Mouse (Mus musculus): ENCODE results near the gene Sorbs1. TPM values are rescaled to one million over a fixed set of nuclear protein-coding genes. Genes with fewer than 3 reads are reported as not detected.
A peak's percentile ranks its signal among the peaks of the same experiment; 100 is the strongest.
"Not testable (repeated sequence)": the region's sequence is repeated elsewhere in the genome, so short reads cannot be mapped to it uniquely, and the experiment has no call there.

Gene Sorbs1
- polyA plus RNA-seq (2015; fragmentation: Nextera tagmentation; extraction: Ambion mirVana), result 94.7 and 103 TPM in 2 replicates

DNA sequence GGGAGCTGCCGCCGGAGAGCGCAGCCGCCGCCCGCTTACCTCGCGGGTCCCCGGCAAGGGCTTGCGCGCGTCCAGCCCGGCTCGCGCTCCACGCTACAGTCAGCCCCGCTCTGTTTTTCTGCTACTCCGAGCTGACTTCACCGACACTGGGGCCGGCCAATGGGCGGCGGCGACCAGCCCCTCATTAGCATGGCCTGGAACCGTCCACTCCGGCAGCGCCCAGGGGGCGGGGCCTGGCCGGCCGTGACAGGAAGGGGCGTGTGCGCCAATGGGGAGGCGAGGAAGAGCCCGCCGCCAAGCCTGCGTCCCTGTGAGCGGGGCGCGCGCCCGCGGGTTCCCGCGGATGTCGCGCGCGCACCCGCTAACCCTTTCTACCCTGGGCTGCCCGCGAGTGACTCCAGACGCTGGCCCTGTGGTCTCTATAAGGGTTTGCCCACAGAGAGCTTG, at the start of gene Sorbs1:
Gene Sorbs1 (minus strand): TSS at position 148 of the 447 bp plus-strand sequence.
- H3K9ac ChIP-seq (replicated peaks), result peak within 1 kb of the TSS; percentile 87
- H3K27me3 ChIP-seq (replicated peaks), result no peaks in the 10 kb centered on the region
- peak within 1 kb of the TSS; percentile 75 for H3K4me3 ChIP-seq (replicated peaks)
- H3K36me3 ChIP-seq, result no peaks in the 10 kb centered on the region
- WGBS, result 0% methylated on average over 43 of the region's 51 CpGs
- H3K27ac ChIP-seq (replicated peaks), result peak within 1 kb of the TSS; percentile 91
- H3K9me3 ChIP-seq (replicated peaks), result no peaks in the 10 kb centered on the region
- H3K4me2 ChIP-seq, result peak within 1 kb of the TSS; percentile 63
- peak; percentile 97 for ATAC-seq (ENCODE audit: low FRiP score)
- peaks cover 34% of the 10 kb centered on the region for H3K4me1 ChIP-seq

DNA sequence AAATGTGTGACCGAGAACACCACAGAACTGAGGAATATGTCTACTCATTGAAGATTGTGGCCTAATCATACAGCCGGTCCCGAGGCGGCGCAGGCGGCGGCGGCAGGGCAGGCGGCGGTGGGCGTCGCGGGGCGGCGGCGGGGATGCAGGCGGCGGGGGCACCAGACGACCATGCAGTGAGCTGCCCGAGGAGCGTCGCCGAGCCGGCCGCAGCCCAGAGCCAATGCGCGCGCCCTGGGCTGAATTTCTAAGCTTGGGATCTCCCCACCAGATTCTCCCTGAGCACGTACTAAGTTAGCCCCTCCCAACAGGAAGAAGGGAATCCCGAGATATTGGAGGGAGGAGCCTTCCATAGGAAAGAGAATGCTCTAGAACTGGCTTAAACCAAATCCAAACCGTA, 47.9 kb upstream of the Sorbs1 start:
- ATAC-seq (ENCODE audit: low FRiP score); H3K4me1 ChIP-seq; H3K9ac ChIP-seq (replicated peaks); H3K4me2 ChIP-seq; H3K4me3 ChIP-seq (replicated peaks); H3K27me3 ChIP-seq (replicated peaks); H3K9me3 ChIP-seq (replicated peaks); H3K27ac ChIP-seq (replicated peaks): not testable (repeated sequence)
- peaks cover 67% of the 10 kb centered on the region for H3K36me3 ChIP-seq
- 71% methylated on average over 14 of the region's 31 CpGs for WGBS

DNA sequence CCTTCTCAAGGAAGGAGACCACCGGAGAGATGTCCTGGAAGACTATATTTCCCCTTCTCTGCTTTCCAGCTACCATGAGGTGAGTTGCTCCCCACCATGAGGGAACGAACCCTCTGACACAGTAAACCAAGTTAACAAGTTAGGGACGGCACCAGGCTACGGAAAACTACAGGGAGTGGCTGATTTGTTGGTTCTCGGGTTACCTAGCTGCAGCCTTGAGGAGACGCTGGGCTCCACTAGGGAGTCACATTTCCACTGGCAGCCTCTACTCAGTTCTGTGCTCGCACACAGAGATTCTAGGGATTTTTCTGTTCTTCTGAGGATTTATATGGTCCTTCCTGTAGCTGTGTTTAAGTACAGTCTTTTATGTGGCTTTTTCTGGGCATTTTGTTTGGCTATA, 42.5 kb upstream of the Sorbs1 start:
- no peak overlapping the region for H3K9ac ChIP-seq (replicated peaks)
- H3K36me3 ChIP-seq, result peaks cover 73% of the 10 kb centered on the region
- no peak for ATAC-seq (ENCODE audit: low FRiP score)
- 90% methylated on average over 7 of the region's 7 CpGs for WGBS
- H3K4me1 ChIP-seq, result no peaks in the 10 kb centered on the region
- H3K27ac ChIP-seq (replicated peaks), result no peak overlapping the region
- no peaks in the 10 kb centered on the region for H3K27me3 ChIP-seq (replicated peaks)
- H3K9me3 ChIP-seq (replicated peaks), result no peaks in the 10 kb centered on the region
- no peak overlapping the region for H3K4me2 ChIP-seq
- H3K4me3 ChIP-seq (replicated peaks), result no peak overlapping the region

DNA sequence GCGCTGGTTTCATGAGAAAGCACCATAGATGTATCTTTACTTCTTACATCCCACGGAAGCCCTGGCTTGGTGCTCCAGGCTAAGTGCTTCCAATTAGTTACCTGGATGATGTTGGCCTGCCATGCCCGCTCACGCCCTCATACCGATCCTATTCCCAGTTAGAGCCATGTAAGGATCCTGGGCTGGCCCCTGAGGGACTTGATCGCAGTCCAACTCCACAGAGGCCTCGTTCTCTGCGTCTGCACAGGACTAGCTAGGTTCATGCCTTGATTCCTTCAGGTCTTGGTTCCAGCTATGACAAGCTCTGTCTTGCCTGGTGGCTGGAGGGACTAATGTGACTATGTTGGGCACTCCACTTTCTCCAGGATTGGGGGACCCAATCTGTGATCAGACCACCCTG, 41.6 kb upstream of the Sorbs1 start:
- H3K27ac ChIP-seq (replicated peaks), result no peak overlapping the region
- H3K27me3 ChIP-seq (replicated peaks), result no peaks in the 10 kb centered on the region
- no peak overlapping the region for H3K4me3 ChIP-seq (replicated peaks)
- H3K4me2 ChIP-seq, result no peak overlapping the region
- 97% methylated on average over 8 of the region's 8 CpGs for WGBS
- no peaks in the 10 kb centered on the region for H3K4me1 ChIP-seq
- no peaks in the 10 kb centered on the region for H3K9me3 ChIP-seq (replicated peaks)
- no peak for ATAC-seq (ENCODE audit: low FRiP score)
- peaks cover 82% of the 10 kb centered on the region for H3K36me3 ChIP-seq
- no peak overlapping the region for H3K9ac ChIP-seq (replicated peaks)

DNA sequence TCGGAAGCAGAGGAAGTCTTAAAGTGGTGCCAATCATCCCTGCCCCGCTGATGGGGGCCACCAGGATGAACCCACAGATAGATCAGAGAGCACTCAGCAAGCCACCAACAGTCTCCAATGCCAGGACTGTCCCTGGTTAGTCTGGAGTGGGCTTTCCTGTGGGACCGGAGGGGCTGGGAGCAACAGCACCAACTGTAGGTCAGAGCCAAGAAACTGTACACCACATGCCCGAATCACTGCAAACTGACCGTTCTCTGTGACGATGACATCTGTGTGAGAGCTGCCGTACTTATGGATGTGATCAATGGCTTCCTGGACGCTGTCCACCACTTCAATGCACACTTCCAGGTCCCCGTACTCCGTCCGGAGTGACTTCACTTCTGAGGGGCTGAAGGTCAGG, 40.8 kb upstream of the Sorbs1 start:
- no peak for ATAC-seq (ENCODE audit: low FRiP score)
- Histone ChIP-seq H3K9ac (replicated peaks) (no peak overlapping the region), H3K36me3 (peaks cover 82% of the 10 kb centered on the region), H3K4me2 (no peak overlapping the region), H3K4me1 (no peaks in the 10 kb centered on the region), H3K4me3 (replicated peaks) (no peak overlapping the region), H3K27ac (replicated peaks) (no peak overlapping the region), H3K27me3 (replicated peaks) (no peaks in the 10 kb centered on the region), H3K9me3 (replicated peaks) (no peaks in the 10 kb centered on the region)
- 96% methylated on average over 11 of the region's 11 CpGs for WGBS

DNA sequence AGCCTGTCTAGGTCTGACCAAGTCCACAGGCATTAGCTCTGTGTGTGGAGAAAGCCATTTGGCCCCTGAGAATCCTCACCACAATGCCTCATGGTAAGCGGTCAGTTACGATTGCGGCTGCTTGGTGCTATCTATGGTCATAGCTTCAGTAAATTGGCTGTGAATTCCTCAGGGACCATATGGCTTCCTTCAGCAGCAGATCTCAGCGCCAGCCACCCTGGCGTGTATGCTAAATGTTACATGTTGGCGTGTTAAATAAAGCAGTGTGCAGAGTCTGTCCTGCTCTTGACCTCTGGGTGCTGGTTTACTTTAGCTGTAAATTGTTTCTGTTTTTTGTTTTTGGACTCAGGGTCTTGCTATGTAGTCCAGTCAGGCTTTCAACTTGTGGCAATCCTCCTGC, 40.3 kb upstream of the Sorbs1 start:
- H3K4me2 ChIP-seq, result no peak overlapping the region
- no peaks in the 10 kb centered on the region for H3K9me3 ChIP-seq (replicated peaks)
- peaks cover 82% of the 10 kb centered on the region for H3K36me3 ChIP-seq
- no peaks in the 10 kb centered on the region for H3K4me1 ChIP-seq
- 93% methylated on average over 6 of the region's 6 CpGs for WGBS
- H3K9ac ChIP-seq (replicated peaks), result no peak overlapping the region
- H3K4me3 ChIP-seq (replicated peaks), result no peak overlapping the region
- H3K27me3 ChIP-seq (replicated peaks), result no peaks in the 10 kb centered on the region
- ATAC-seq (ENCODE audit: low FRiP score), result no peak
- H3K27ac ChIP-seq (replicated peaks), result no peak overlapping the region

DNA sequence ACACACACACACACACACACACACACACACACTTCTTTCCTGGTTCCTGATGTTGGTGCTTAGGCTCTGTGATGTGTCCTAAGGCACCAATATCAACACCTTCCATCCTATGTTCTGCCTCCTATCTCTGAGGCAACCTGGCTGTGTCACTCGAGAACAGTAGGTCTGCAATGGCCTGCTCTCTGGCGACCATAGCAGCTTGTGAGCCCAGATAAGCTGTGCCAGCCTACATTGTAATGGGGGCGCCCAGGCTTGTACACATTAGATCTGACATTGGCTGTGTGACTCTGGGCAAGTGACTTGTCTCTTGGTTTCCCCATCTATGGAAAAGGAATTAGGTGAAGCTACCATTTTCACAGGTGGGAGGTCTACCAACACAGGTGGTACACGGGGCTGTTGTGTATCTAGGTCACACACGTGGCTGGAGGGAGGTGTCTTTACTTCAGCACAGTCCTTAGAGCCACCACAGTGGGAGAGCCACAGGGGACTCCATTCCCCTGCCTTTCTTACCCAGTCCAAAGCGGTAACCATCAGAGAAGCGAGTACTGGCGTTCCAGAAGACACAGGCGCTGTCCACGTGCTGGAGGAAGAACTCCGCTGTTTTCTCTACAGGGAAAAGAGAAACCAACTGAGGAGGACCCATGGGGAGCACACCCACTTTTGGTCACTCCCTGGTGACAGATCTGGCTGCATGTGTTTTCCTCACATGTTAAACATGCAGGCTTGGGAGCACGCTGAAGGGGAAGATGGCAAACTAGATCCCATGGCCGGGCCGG, 39.6 kb upstream of the Sorbs1 start:
- H3K9me3 ChIP-seq (replicated peaks), result no peaks in the 10 kb centered on the region
- H3K27ac ChIP-seq (replicated peaks), result no peak overlapping the region
- H3K4me2 ChIP-seq, result no peak overlapping the region
- no peak for ATAC-seq (ENCODE audit: low FRiP score)
- 92% methylated on average over 14 of the region's 14 CpGs for WGBS
- no peaks in the 10 kb centered on the region for H3K27me3 ChIP-seq (replicated peaks)
- no peak overlapping the region for H3K9ac ChIP-seq (replicated peaks)
- no peak overlapping the region for H3K4me3 ChIP-seq (replicated peaks)
- H3K4me1 ChIP-seq, result no peaks in the 10 kb centered on the region
- peaks cover 79% of the 10 kb centered on the region for H3K36me3 ChIP-seq

DNA sequence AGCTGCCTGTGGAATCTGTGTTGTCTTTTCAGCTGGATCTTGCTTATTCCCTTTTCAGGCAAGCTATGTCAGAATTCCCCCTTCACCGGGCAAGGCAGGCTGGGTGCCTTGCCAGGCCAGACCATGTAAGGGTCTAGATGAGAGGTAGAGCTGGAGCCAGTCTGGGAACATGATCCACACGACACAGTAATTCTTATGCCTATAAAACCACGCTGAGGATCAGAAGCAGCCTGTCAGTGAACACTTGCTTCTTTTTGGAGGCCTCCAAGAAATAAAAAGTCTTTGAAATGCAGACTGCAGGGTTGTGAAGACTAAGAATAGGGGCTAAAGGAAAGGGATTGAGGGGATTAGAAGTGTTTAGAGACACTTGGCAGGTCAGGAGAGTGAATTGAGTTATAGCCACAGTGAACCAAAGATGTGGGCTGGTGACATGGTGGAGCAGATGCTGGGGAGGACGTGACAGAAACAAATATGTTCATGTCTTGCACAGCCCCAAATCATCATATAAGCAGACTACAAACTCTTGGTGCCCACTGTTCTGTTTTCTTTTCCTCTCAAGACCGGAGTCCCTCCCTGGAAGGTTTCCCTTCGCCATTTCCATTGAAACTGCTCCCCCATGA, 36.0 kb upstream of the Sorbs1 start:
- no peak overlapping the region for H3K9ac ChIP-seq (replicated peaks)
- peaks cover 43% of the 10 kb centered on the region for H3K36me3 ChIP-seq
- no peaks in the 10 kb centered on the region for H3K27me3 ChIP-seq (replicated peaks)
- ATAC-seq (ENCODE audit: low FRiP score), result no peak
- no peaks in the 10 kb centered on the region for H3K9me3 ChIP-seq (replicated peaks)
- no peak overlapping the region for H3K27ac ChIP-seq (replicated peaks)
- 62% methylated on average over 6 of the region's 6 CpGs for WGBS
- no peaks in the 10 kb centered on the region for H3K4me1 ChIP-seq
- H3K4me3 ChIP-seq (replicated peaks), result no peak overlapping the region
- H3K4me2 ChIP-seq, result no peak overlapping the region

DNA sequence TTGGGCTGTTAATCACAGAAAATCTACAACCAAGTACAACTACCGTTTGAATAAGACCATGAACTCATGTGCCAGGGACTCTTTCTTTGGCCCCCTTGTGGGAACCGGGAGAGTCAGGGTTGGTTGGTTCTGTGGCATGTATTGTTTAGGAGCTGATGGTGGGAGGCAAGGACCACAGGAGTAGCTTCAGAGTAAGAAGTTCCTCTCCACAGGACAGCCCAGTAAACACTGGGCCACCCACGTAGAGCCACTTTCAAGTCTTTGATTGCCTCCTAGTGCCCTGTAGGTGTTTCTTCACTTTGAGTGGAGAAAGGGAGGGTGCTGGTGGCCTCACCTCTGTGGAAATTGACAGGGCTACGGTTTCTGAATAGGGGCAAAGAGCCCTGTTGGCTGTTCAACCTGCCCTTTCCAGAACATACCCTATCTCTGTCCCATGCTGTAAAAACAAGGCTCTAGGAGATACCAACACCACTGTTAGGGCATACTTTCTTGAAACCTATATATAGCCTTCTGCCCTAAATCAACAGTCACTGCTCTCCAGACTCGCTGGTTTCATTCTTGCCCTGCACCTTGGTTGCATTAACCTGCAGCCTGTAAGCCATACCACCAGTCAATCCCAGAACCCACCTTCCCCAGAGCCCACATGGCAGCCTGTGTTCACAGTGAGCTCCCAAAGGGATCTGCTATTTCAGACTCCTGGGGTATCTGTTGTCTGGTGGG, 35.4 kb upstream of the Sorbs1 start:
- Histone ChIP-seq H3K9me3 (replicated peaks) (no peaks in the 10 kb centered on the region), H3K27ac (replicated peaks) (no peak overlapping the region), H3K36me3 (peaks cover 36% of the 10 kb centered on the region), H3K4me1 (no peaks in the 10 kb centered on the region), H3K27me3 (replicated peaks) (no peaks in the 10 kb centered on the region), H3K4me2 (no peak overlapping the region), H3K4me3 (replicated peaks) (no peak overlapping the region), H3K9ac (replicated peaks) (no peak overlapping the region)
- WGBS, result 26% methylated on average over 5 of the region's 5 CpGs
- ATAC-seq (ENCODE audit: low FRiP score), result no peak

DNA sequence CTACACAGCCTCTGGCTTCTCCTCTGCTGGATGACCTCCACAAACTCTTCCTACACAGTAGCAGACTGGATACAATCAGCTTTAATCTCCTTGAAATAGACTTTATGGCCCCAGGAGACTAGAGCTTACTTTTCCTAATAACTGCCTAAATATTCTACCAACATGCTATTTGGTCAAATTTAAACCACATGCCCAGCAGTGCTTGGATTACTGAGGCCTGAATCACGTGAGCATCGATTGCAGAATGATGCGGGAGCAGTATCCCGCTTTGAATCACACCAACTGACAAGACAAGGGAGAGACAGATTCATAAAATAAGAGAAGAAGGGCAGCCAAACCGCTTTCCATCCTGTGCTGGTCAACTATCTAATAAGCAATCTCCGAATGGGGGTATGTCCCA, 34.8 kb upstream of the Sorbs1 start:
- H3K36me3 ChIP-seq, result peaks cover 32% of the 10 kb centered on the region
- H3K4me2 ChIP-seq, result no peak overlapping the region
- no peak overlapping the region for H3K27ac ChIP-seq (replicated peaks)
- no peaks in the 10 kb centered on the region for H3K27me3 ChIP-seq (replicated peaks)
- WGBS, result 79% methylated on average over 6 of the region's 6 CpGs
- H3K4me3 ChIP-seq (replicated peaks), result no peak overlapping the region
- H3K4me1 ChIP-seq, result no peaks in the 10 kb centered on the region
- no peak overlapping the region for H3K9ac ChIP-seq (replicated peaks)
- ATAC-seq (ENCODE audit: low FRiP score), result no peak
- H3K9me3 ChIP-seq (replicated peaks), result no peaks in the 10 kb centered on the region

DNA sequence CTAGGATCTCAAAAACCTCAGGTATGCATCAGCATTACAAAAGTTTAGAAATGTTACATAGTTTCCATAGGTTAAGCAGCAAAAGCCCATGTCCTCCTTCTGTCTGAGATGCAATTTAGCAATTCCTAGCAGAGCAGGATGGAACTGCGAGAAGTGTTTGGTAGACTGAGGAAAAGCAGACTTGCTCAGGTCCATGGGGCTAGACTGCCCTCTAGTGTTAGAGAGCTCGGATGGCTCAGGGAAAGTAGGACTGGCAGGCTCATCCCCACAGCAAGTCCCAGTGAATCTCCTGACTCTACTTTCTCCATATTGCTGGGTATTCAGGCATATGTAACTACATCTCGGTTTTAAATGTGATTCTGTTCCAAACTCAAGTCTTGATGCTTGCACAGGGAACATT, 31.3 kb upstream of the Sorbs1 start:
- ATAC-seq (ENCODE audit: low FRiP score), result peak; percentile 84
- Histone ChIP-seq H3K9me3 (replicated peaks) (no peaks in the 10 kb centered on the region), H3K36me3 (no peaks in the 10 kb centered on the region), H3K4me1 (no peaks in the 10 kb centered on the region), H3K9ac (replicated peaks) (no peak overlapping the region), H3K27me3 (replicated peaks) (no peaks in the 10 kb centered on the region), H3K27ac (replicated peaks) (no peak overlapping the region), H3K4me3 (replicated peaks) (no peak overlapping the region), H3K4me2 (no peak overlapping the region)
- 6% methylated on average over 3 of the region's 3 CpGs for WGBS

DNA sequence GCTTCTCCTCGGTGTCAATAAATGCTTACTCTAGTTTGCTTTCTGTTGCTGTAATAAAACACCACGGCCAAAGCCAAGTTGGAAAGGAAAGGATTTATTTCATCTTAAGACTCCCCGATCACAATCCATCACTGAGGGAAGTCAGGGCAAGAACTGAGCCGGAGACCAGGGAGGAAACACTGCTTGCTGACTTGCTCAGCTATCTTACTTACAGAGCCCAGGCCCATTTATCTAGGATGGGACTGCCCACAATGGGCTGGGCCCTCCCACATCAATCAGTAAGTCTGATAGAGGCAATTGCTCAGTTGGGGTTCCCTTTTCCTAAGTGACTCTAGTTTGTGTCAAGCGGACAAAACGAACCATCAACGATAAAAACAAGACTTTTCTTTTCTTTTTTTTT, 29.2 kb upstream of the Sorbs1 start:
- H3K4me3 ChIP-seq (replicated peaks), result no peak overlapping the region
- H3K27ac ChIP-seq (replicated peaks), result no peak overlapping the region
- H3K4me2 ChIP-seq, result no peak overlapping the region
- H3K27me3 ChIP-seq (replicated peaks), result no peaks in the 10 kb centered on the region
- ATAC-seq (ENCODE audit: low FRiP score), result no peak
- no peaks in the 10 kb centered on the region for H3K4me1 ChIP-seq
- no peaks in the 10 kb centered on the region for H3K9me3 ChIP-seq (replicated peaks)
- WGBS, result 76% methylated on average over 7 of the region's 7 CpGs
- no peak overlapping the region for H3K9ac ChIP-seq (replicated peaks)
- no peaks in the 10 kb centered on the region for H3K36me3 ChIP-seq

Measured in neural tube, embryonic 15.5 days (tissue).